Mouse (Mus musculus) stomach, embryonic 15.5 days (tissue): ENCODE data around the gene Hmgb4. TPM values are rescaled to one million over a fixed set of nuclear protein-coding genes. Genes with fewer than 3 reads are reported as not detected.

Experiments used
- ATAC-seq: fragments of 200-750 bp; cut with Nextera tagmentation; 2 replicates; pipeline ENCODE4 v1.8.0; 2017; ENCODE audit warnings: low read depth, moderate number of reproducible peaks, moderate TSS enrichment; ENCODE audit not compliant: insufficient read depth, low FRiP score
- H3K27ac ChIP-seq: fragments of 300-500 bp; sonication (generic); 2 replicates; pipeline ENCODE4 v1.5.1; 2015; ENCODE audit warnings: mild to moderate bottlenecking, inconsistent platforms
- H3K27me3 ChIP-seq: fragments of 300-500 bp; sonication (generic); replicated peaks from 2 replicates; pipeline ENCODE4 v1.6.1; 2015; ENCODE audit warnings: inconsistent platforms
- H3K36me3 ChIP-seq: fragments of 300-500 bp; sonication (generic); 2 replicates; pipeline ENCODE4 v1.6.1; 2015; ENCODE audit warnings: inconsistent platforms
- H3K4me1 ChIP-seq: fragments of 300-500 bp; sonication (generic); 2 replicates; pipeline ENCODE4 v1.6.1; 2015; ENCODE audit warnings: inconsistent platforms
- H3K4me2 ChIP-seq: fragments of 300-500 bp; sonication (generic); 2 replicates; pipeline ENCODE4 v1.6.1; 2015; ENCODE audit warnings: mild to moderate bottlenecking, inconsistent platforms
- H3K4me3 ChIP-seq: fragments of 300-500 bp; sonication (generic); replicated peaks from 2 replicates; pipeline ENCODE4 v1.5.1; 2015; ENCODE audit warnings: inconsistent platforms
- H3K9ac ChIP-seq: fragments of 300-500 bp; sonication (generic); 2 replicates; pipeline ENCODE4 v1.6.1; 2015; ENCODE audit warnings: inconsistent platforms
- H3K9me3 ChIP-seq: fragments of 300-500 bp; sonication (generic); 2 replicates; pipeline ENCODE4 v1.6.1; 2016; ENCODE audit warnings: inconsistent platforms
- WGBS: fragments of 180-500 bp; shearing (Covaris S2); methylation state at CpG from one replicate; pipeline ENCODE4 v1.1.7; 2015; 5-methylcytosine and 5-hydroxymethylcytosine counted together
- polyA plus RNA-seq: library from polyadenylated mRNA; unstranded; fragments of >200 nt; fragmentation: Nextera tagmentation; extraction: Ambion mirVana; gene quantifications from 2 replicates; pipeline ENCODE4 v1.2.1, GENCODE M21; 2015

The Hmgb4 gene
- polyA plus RNA-seq, 1 experiment from 2014 or later: not detected

- Histone ChIP-seq H3K9me3 (no peaks in the 10 kb centered on the region), H3K4me1 (0 out of 2 replicates have a peak, but pooled peaks cover 4% of the 10 kb centered on the region), H3K27ac (no peak overlapping the region), H3K9ac (no peak overlapping the region), H3K4me2 (no peak overlapping the region), H3K36me3 (no peaks in the 10 kb centered on the region), H3K27me3 (no peaks in the 10 kb centered on the region), H3K4me3 (no peak overlapping the region)
- 76% methylated on average over 3 of the region's 3 CpGs for WGBS
- no peak for ATAC-seq
These were observed 4.6 kb upstream of the Hmgb4 start for GRCm38 (mm10) chr4:128265341-128265740.

- H3K27ac ChIP-seq: no peak overlapping the region
- H3K4me3 ChIP-seq: no peak overlapping the region
- H3K9ac ChIP-seq: no peak overlapping the region
- WGBS: 74% methylated on average over 5 of the region's 5 CpGs
- no peaks in the 10 kb centered on the region for H3K4me1 ChIP-seq
- ATAC-seq: no peak
- no peak overlapping the region for H3K4me2 ChIP-seq
- H3K9me3 ChIP-seq: no peaks in the 10 kb centered on the region
- H3K36me3 ChIP-seq: no peaks in the 10 kb centered on the region
- no peaks in the 10 kb centered on the region for H3K27me3 ChIP-seq
These were observed 3.7 kb upstream of the Hmgb4 start for GRCm38 (mm10) chr4:128264491-128264890.

GRCm38 (mm10) chr4:128259211-128259610 is 1.5 kb downstream of the Hmgb4 start:
- ATAC-seq: no peak
- no peaks in the 10 kb centered on the region for H3K27me3 ChIP-seq
- no peak overlapping the region for H3K9ac ChIP-seq
- H3K4me1 ChIP-seq: no peaks in the 10 kb centered on the region
- no peak overlapping the region for H3K4me3 ChIP-seq
- no peak overlapping the region for H3K4me2 ChIP-seq
- H3K36me3 ChIP-seq: no peaks in the 10 kb centered on the region
- no peaks in the 10 kb centered on the region for H3K9me3 ChIP-seq
- no peak overlapping the region for H3K27ac ChIP-seq
- WGBS: 79% methylated on average over 5 of the region's 5 CpGs

GRCm38 (mm10) chr4:128248676-128249075 is 12.1 kb downstream of the Hmgb4 start:
- Histone ChIP-seq H3K4me2 (no peak overlapping the region), H3K27me3 (no peaks in the 10 kb centered on the region), H3K4me1 (no peaks in the 10 kb centered on the region), H3K9me3 (no peaks in the 10 kb centered on the region), H3K4me3 (no peak overlapping the region), H3K9ac (no peak overlapping the region), H3K27ac (no peak overlapping the region), H3K36me3 (no peaks in the 10 kb centered on the region)
- 8% methylated on average over 5 of the region's 5 CpGs for WGBS
- no peak for ATAC-seq

GRCm38 (mm10) chr4:128245201-128245600 is 15.6 kb downstream of the Hmgb4 start:
- no peak overlapping the region for H3K4me3 ChIP-seq
- no peak for ATAC-seq
- 15% methylated on average over 2 of the region's 2 CpGs for WGBS
- no peaks in the 10 kb centered on the region for H3K9me3 ChIP-seq
- no peaks in the 10 kb centered on the region for H3K27me3 ChIP-seq
- H3K9ac ChIP-seq: no peak overlapping the region
- no peak overlapping the region for H3K27ac ChIP-seq
- no peaks in the 10 kb centered on the region for H3K36me3 ChIP-seq
- H3K4me1 ChIP-seq: no peaks in the 10 kb centered on the region
- no peak overlapping the region for H3K4me2 ChIP-seq

GRCm38 (mm10) chr4:128241854-128242356 is 18.9 kb downstream of the Hmgb4 start:
- ATAC-seq: no peak
- no peaks in the 10 kb centered on the region for H3K27me3 ChIP-seq
- WGBS: 67% methylated on average over 2 of the region's 2 CpGs
- no peak overlapping the region for H3K4me3 ChIP-seq
- H3K4me2 ChIP-seq: no peak overlapping the region
- H3K4me1 ChIP-seq: no peaks in the 10 kb centered on the region
- H3K36me3 ChIP-seq: no peaks in the 10 kb centered on the region
- H3K9me3 ChIP-seq: no peaks in the 10 kb centered on the region
- no peak overlapping the region for H3K27ac ChIP-seq
- no peak overlapping the region for H3K9ac ChIP-seq

- WGBS: 46% methylated on average over 19 of the region's 19 CpGs
- Histone ChIP-seq H3K27me3 (no peaks in the 10 kb centered on the region), H3K36me3 (no peaks in the 10 kb centered on the region), H3K4me3 (no peak overlapping the region), H3K4me1 (no peaks in the 10 kb centered on the region), H3K4me2 (no peak overlapping the region), H3K9me3 (no peaks in the 10 kb centered on the region), H3K9ac (no peak overlapping the region), H3K27ac (no peak overlapping the region)
- no peak for ATAC-seq
These were observed 19.5 kb downstream of the Hmgb4 start for GRCm38 (mm10) chr4:128241075-128241853.

- no peaks in the 10 kb centered on the region for H3K9me3 ChIP-seq
- WGBS: 59% methylated on average over 1 of the region's 1 CpGs
- H3K4me2 ChIP-seq: no peak overlapping the region
- H3K27me3 ChIP-seq: no peaks in the 10 kb centered on the region
- H3K4me3 ChIP-seq: no peak overlapping the region
- ATAC-seq: no peak
- no peak overlapping the region for H3K9ac ChIP-seq
- H3K27ac ChIP-seq: no peak overlapping the region
- H3K4me1 ChIP-seq: no peaks in the 10 kb centered on the region
- H3K36me3 ChIP-seq: no peaks in the 10 kb centered on the region
These were observed 21.6 kb downstream of the Hmgb4 start for GRCm38 (mm10) chr4:128239113-128239512.

- no peak overlapping the region for H3K9ac ChIP-seq
- H3K9me3 ChIP-seq: no peaks in the 10 kb centered on the region
- no peak overlapping the region for H3K4me3 ChIP-seq
- 71% methylated on average over 13 of the region's 13 CpGs for WGBS
- H3K4me2 ChIP-seq: no peak overlapping the region
- no peak overlapping the region for H3K27ac ChIP-seq
- H3K27me3 ChIP-seq: no peaks in the 10 kb centered on the region
- H3K4me1 ChIP-seq: no peaks in the 10 kb centered on the region
- no peaks in the 10 kb centered on the region for H3K36me3 ChIP-seq
- no peak for ATAC-seq
These were observed 27.3 kb downstream of the Hmgb4 start for GRCm38 (mm10) chr4:128233458-128233857.

- no peaks in the 10 kb centered on the region for H3K27me3 ChIP-seq
- no peak overlapping the region for H3K27ac ChIP-seq
- no peak overlapping the region for H3K9ac ChIP-seq
- H3K4me3 ChIP-seq: no peak overlapping the region
- H3K4me1 ChIP-seq: no peaks in the 10 kb centered on the region
- H3K36me3 ChIP-seq: no peaks in the 10 kb centered on the region
- no peak overlapping the region for H3K4me2 ChIP-seq
- ATAC-seq: no peak
- 44% methylated on average over 12 of the region's 13 CpGs for WGBS
- H3K9me3 ChIP-seq: no peaks in the 10 kb centered on the region
These were observed 33.1 kb downstream of the Hmgb4 start for GRCm38 (mm10) chr4:128227377-128228316.

- no peaks in the 10 kb centered on the region for H3K36me3 ChIP-seq
- H3K27me3 ChIP-seq: no peaks in the 10 kb centered on the region
- no peak for ATAC-seq
- no peak overlapping the region for H3K4me2 ChIP-seq
- no peak overlapping the region for H3K4me3 ChIP-seq
- WGBS: 61% methylated on average over 6 of the region's 6 CpGs
- H3K9me3 ChIP-seq: no peaks in the 10 kb centered on the region
- H3K27ac ChIP-seq: no peak overlapping the region
- H3K9ac ChIP-seq: no peak overlapping the region
- H3K4me1 ChIP-seq: no peaks in the 10 kb centered on the region
These were observed 36.3 kb downstream of the Hmgb4 start for GRCm38 (mm10) chr4:128224453-128224852.
